8 mouse cellular contexts compared by ENCODE assay signal in genomic region chr2:167765072-167765800, GRCm38 (mm10).
DNase-seq lines count a peak whose midpoint lies in the region; ATAC-seq lines count a peak whose summit lies in the region.

No protein-coding gene starts in this region.

- H3K4me2 ChIP-seq in hindbrain, embryonic 12.5 days (replicated peaks) = no peak overlapping the region
- no peak overlapping the region for H3K4me2 ChIP-seq in limb, embryonic 11.5 days (ENCODE audit: low read depth, severe bottlenecking)
- no peak overlapping the region; the same call in 1 of the 2 replicates for H3K4me2 ChIP-seq in stomach, embryonic 15.5 days

- H3K27ac ChIP-seq in hindbrain, embryonic 10.5 days = peak overlapping the region; percentile 82
- H3K27ac ChIP-seq in hindbrain, embryonic 12.5 days = no peak overlapping the region
- no peak overlapping the region; the same call in 1 of the 2 replicates for H3K27ac ChIP-seq in limb, embryonic 11.5 days (replicated peaks; ENCODE audit: low read depth, low read length)
- peak overlapping the region; percentile 79 for H3K27ac ChIP-seq in midbrain, embryonic 10.5 days (replicated peaks)
- H3K27ac ChIP-seq in stomach, embryonic 15.5 days = peak overlapping the region; percentile 78

- WGBS in hindbrain, embryonic 10.5 days = 53% methylated on average over 22 of the region's 22 CpGs
- 48% methylated on average over 22 of the region's 22 CpGs for WGBS in hindbrain, embryonic 12.5 days
- 48% methylated on average over 22 of the region's 22 CpGs for whole genome bisulfite sequencing in limb, embryonic 11.5 days
- WGBS in midbrain, embryonic 10.5 days = 62% methylated on average over 22 of the region's 22 CpGs
- 30% methylated on average over 22 of the region's 22 CpGs for WGBS in stomach, embryonic 15.5 days

- H3K36me3 ChIP-seq in hindbrain, embryonic 10.5 days = no peaks in the 10 kb centered on the region
- H3K36me3 ChIP-seq in hindbrain, embryonic 12.5 days = no peaks in the 10 kb centered on the region
- H3K36me3 ChIP-seq in limb, embryonic 11.5 days (ENCODE audit: control insufficient read depth, insufficient read depth, low read length) = no peaks in the 10 kb centered on the region
- H3K36me3 ChIP-seq in midbrain, embryonic 10.5 days = no peaks in the 10 kb centered on the region
- H3K36me3 ChIP-seq in stomach, embryonic 15.5 days = no peaks in the 10 kb centered on the region

- no peak overlapping the region for H3K4me3 ChIP-seq in hindbrain, embryonic 10.5 days
- no peak overlapping the region for H3K4me3 ChIP-seq in hindbrain, embryonic 12.5 days
- H3K4me3 ChIP-seq in limb, embryonic 11.5 days (ENCODE audit: low read depth, low read length) = no peak overlapping the region
- H3K4me3 ChIP-seq in midbrain, embryonic 10.5 days = no peak overlapping the region
- H3K4me3 ChIP-seq in stomach, embryonic 15.5 days (replicated peaks) = no peak overlapping the region

- H3K4me1 ChIP-seq in hindbrain, embryonic 10.5 days (replicated peaks) = peaks cover 29% of the 10 kb centered on the region
- peaks cover 7% of the 10 kb centered on the region for H3K4me1 ChIP-seq in hindbrain, embryonic 12.5 days
- 0 out of 2 replicates have a peak, but pooled peaks cover 3% of the 10 kb centered on the region for H3K4me1 ChIP-seq in limb, embryonic 11.5 days (ENCODE audit: control insufficient read depth, insufficient read depth, low read length)
- H3K4me1 ChIP-seq in midbrain, embryonic 10.5 days = peaks cover 20% of the 10 kb centered on the region
- H3K4me1 ChIP-seq in stomach, embryonic 15.5 days = peaks cover 30% of the 10 kb centered on the region

- DNase-seq in hindbrain, embryonic 10.5 days (ENCODE audit: low spot score) = peak; percentile 52
- DNase-seq in embryo, embryonic 9.5 days (ENCODE audit: extremely low spot score) = peak; percentile 64
- peak; percentile 97 for DNase-seq in kidney, adult 18-20 months
- peak; percentile 55 for DNase-seq in limb, embryonic 11.5 days (ENCODE audit: low spot score)
- DNase-seq in midbrain, embryonic 10.5 days (ENCODE audit: low spot score) = peak; percentile 41

- no peak overlapping the region for H3K9ac ChIP-seq in hindbrain, embryonic 12.5 days
- no peak overlapping the region for H3K9ac ChIP-seq in limb, embryonic 11.5 days (ENCODE audit: low read length)
- H3K9ac ChIP-seq in stomach, embryonic 15.5 days = no peak overlapping the region

- no peaks in the 10 kb centered on the region; the same call in 1 of the 2 replicates for H3K27me3 ChIP-seq in hindbrain, embryonic 10.5 days (ENCODE audit: insufficient read depth, poor library complexity, severe bottlenecking)
- H3K27me3 ChIP-seq in hindbrain, embryonic 12.5 days = no peaks in the 10 kb centered on the region; the same call in 1 of the 2 replicates
- H3K27me3 ChIP-seq in limb, embryonic 11.5 days (ENCODE audit: control insufficient read depth, insufficient read depth, low read length) = no peaks in the 10 kb centered on the region
- H3K27me3 ChIP-seq in midbrain, embryonic 10.5 days (ENCODE audit: low read depth, poor library complexity, severe bottlenecking) = no peaks in the 10 kb centered on the region
- H3K27me3 ChIP-seq in stomach, embryonic 15.5 days (replicated peaks) = no peaks in the 10 kb centered on the region

- H3K9me3 ChIP-seq in hindbrain, embryonic 10.5 days = no peaks in the 10 kb centered on the region
- H3K9me3 ChIP-seq in hindbrain, embryonic 12.5 days (replicated peaks) = no peaks in the 10 kb centered on the region; the same call in 1 of the 2 replicates
- no peaks in the 10 kb centered on the region for H3K9me3 ChIP-seq in limb, embryonic 11.5 days (ENCODE audit: control insufficient read depth, low read length)
- H3K9me3 ChIP-seq in midbrain, embryonic 10.5 days (replicated peaks) = no peaks in the 10 kb centered on the region
- no peaks in the 10 kb centered on the region for H3K9me3 ChIP-seq in stomach, embryonic 15.5 days

- no peak for ATAC-seq in hindbrain, embryonic 12.5 days (ENCODE audit: low FRiP score)
- ATAC-seq in granulocyte monocyte progenitor cell, adult 5-6 weeks (replicated peaks; ENCODE audit: poor library complexity, severe bottlenecking) = peak; percentile 74
- peak; percentile 56 for ATAC-seq in limb, embryonic 11.5 days (ENCODE audit: insufficient number of reproducible peaks, low FRiP score, low TSS enrichment, low read depth)
- ATAC-seq in stomach, embryonic 15.5 days (ENCODE audit: insufficient read depth, low FRiP score, low read depth) = peak; percentile 76

Comparison
In these comparisons a context has a peak if more than half of its experiments do, and no peak if none do; other contexts are left out.
1. H3K27ac ChIP-seq: peak in hindbrain, embryonic 10.5 days (single experiment), midbrain, embryonic 10.5 days (single experiment) and stomach, embryonic 15.5 days (single experiment); none in hindbrain, embryonic 12.5 days (single experiment) and limb, embryonic 11.5 days (single experiment).
2. DNase-seq: peak in every context shown above with its lines; median percentile 97 in kidney, adult 18-20 months; 64 in embryo, embryonic 9.5 days; 55 in limb, embryonic 11.5 days; 52 in hindbrain, embryonic 10.5 days; 41 in midbrain, embryonic 10.5 days.